Mouse (Mus musculus) liver, embryonic 11.5 days (tissue): ENCODE data around the gene Nfe2. TPM values are rescaled to one million over a fixed set of nuclear protein-coding genes. Genes with fewer than 3 reads are reported as not detected.

Experiments
- ATAC-seq: fragments of 200-750 bp; cut with Nextera tagmentation; replicated peaks from 2 replicates; pipeline ENCODE4 v1.8.0; 2017; ENCODE audit warnings: moderate number of reproducible peaks, mild to moderate bottlenecking, moderate TSS enrichment, moderate library complexity; ENCODE audit not compliant: low FRiP score
- DNase-seq: peaks from one replicate; pipeline ENCODE4 v3.0.0-alpha.2; 2017; ENCODE audit warnings: low spot score
- H3K27ac ChIP-seq: fragments of 300-500 bp; sonication (generic); 2 replicates; pipeline ENCODE4 v1.5.1; 2014; ENCODE audit warnings: mild to moderate bottlenecking, low read depth, low read length, control low read depth
- H3K27me3 ChIP-seq: fragments of 300-500 bp; sonication (generic); replicated peaks from 2 replicates; pipeline ENCODE4 v1.6.1; 2014; ENCODE audit warnings: low read length, mixed read lengths; ENCODE audit not compliant: control insufficient read depth, insufficient read depth
- H3K36me3 ChIP-seq: fragments of 300-500 bp; sonication (generic); 2 replicates; pipeline ENCODE4 v1.6.1; 2014; ENCODE audit warnings: mild to moderate bottlenecking, low read length, moderate library complexity, mixed read lengths; ENCODE audit not compliant: control insufficient read depth, insufficient read depth
- H3K4me1 ChIP-seq: fragments of 300-500 bp; sonication (generic); replicated peaks from 2 replicates; pipeline ENCODE4 v1.6.1; 2014; ENCODE audit warnings: low read length, mixed read lengths; ENCODE audit not compliant: control insufficient read depth, insufficient read depth
- H3K4me2 ChIP-seq: fragments of 300-500 bp; sonication (generic); 2 replicates; pipeline ENCODE4 v1.6.1; 2014; ENCODE audit warnings: mild to moderate bottlenecking, control low read depth, moderate library complexity
- H3K4me3 ChIP-seq: fragments of 300-500 bp; sonication (generic); 2 replicates; pipeline ENCODE4 v1.5.1; 2014; ENCODE audit warnings: low read depth, low read length, control low read depth
- H3K9ac ChIP-seq: fragments of 300-500 bp; sonication (generic); 2 replicates; pipeline ENCODE4 v1.6.1; 2014; ENCODE audit warnings: low read depth, low read length, control low read depth
- H3K9me3 ChIP-seq: fragments of 300-500 bp; sonication (generic); 2 replicates; pipeline ENCODE4 v1.6.1; 2016; ENCODE audit warnings: low read length, inconsistent platforms, mixed read lengths; ENCODE audit not compliant: control insufficient read depth
- WGBS: fragments of 180-500 bp; shearing (Covaris S2); extraction: QIAGEN DNeasy Blood & Tissue Kit; methylation state at CpG from one replicate; pipeline ENCODE4 v1.1.7; 2014; 5-methylcytosine and 5-hydroxymethylcytosine counted together
- microRNA counts: library from miRNA; unstranded; fragments of <30 nt; microRNA quantifications from one replicate; lab custom pipeline; 2015
- microRNA-seq: library from miRNA; unstranded; fragments of <30 nt; microRNA quantifications from one replicate; pipeline ENCODE4, GENCODE M21; 2017; ENCODE audit warnings: borderline number of aligned reads
- polyA plus RNA-seq: library from polyadenylated mRNA; unstranded; fragments of >200 nt; fragmentation: Nextera tagmentation; extraction: Ambion mirVana; gene quantifications from 2 replicates; pipeline ENCODE4 v1.2.1, GENCODE M21; 2014

Nfe2 gene
- polyA plus RNA-seq, 1 experiment from 2014 or later, result 94.1 TPM

DNA sequence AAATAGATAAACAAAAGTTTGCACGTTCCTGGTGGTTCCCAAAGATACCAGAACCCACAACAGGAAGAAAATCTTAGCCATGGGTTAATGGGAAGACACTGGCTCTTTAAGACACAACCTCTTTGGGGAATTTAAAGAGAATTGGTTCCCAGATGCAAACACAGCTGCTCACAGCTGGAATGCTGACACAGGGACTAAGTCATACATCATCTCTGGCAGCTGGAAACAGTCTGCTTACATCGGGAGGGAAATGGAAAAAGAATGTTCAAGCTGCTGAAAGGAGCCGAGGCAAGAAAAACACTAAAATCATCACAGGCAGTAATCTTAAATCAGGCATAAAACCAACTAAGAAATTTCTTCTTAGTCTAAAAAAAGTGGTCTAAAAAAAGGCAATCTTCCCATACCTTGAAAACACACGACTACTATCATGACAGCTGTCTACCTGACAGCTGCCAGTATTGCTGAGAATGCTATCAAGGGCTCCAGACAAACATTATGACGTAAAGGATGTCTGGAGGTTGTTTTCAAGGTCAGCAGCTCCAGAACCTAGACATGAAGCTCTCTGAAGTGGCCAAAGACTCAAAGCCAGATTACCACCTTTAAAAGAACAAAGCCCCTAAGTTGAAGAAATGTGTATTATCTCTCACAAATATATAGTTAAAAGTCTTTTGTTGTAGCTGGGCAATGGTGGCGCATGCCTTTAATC lies 56.0 kb downstream of the Nfe2 start:
- Histone ChIP-seq H3K36me3 (peaks cover 41% of the 10 kb centered on the region), H3K4me1 (no peaks in the 10 kb centered on the region), H3K27me3 (no peaks in the 10 kb centered on the region), H3K4me3 (no peak overlapping the region), H3K9me3 (no peaks in the 10 kb centered on the region), H3K4me2 (no peak overlapping the region), H3K27ac (no peak overlapping the region), H3K9ac (no peak overlapping the region)
- DNase-seq, result no peak
- no peak for ATAC-seq
- 66% methylated on average over 6 of the region's 6 CpGs for WGBS

MicroRNAs encoded within 50 kb of the gene (microRNA counts, 519-probe panel; counts per million panel counts)
- 5,593 counts per million, percentile 56 among the panel's probes with 10 or more counts for microRNA mmu-miR-148b (lab: Ali Mortazavi, UCI)

Small RNA genes lying within 50 kb of the gene (microRNA-seq; reads per million reads assigned to microRNA genes)
- gene Mir148b, result 839 reads per million, percentile 70 among the genes with 10 or more reads in this experiment

Other genes starting within 250 kb of the Nfe2 start
- 5.9 and 6.2 TPM in 2 replicates for gene Hoxc4, start 239.5 kb downstream of the Nfe2 start, polyA plus RNA-seq
- gene Smug1, start 91.3 kb downstream of the Nfe2 start, polyA plus RNA-seq, result 12.8 and 13.3 TPM in 2 replicates
- 116 and 126 TPM in 2 replicates for gene Cbx5, start 18.6 kb downstream of the Nfe2 start, polyA plus RNA-seq
- 917 and 938 TPM in 2 replicates for gene Hnrnpa1, start 18.0 kb downstream of the Nfe2 start, polyA plus RNA-seq
- gene Copz1, start 14.3 kb upstream of the Nfe2 start, polyA plus RNA-seq, result 298 and 328 TPM in 2 replicates
- 0.49 and 0.78 TPM in 2 replicates for gene Gpr84, start 52.2 kb upstream of the Nfe2 start, polyA plus RNA-seq
- gene Zfp385a, start 81.7 kb upstream of the Nfe2 start, polyA plus RNA-seq, result 23.2 and 24.8 TPM in 2 replicates
- gene Itga5, start 108.4 kb upstream of the Nfe2 start, polyA plus RNA-seq, result 35.4 and 35.7 TPM in 2 replicates
- 0.31 TPM in 1 of 2 replicates, not detected in the other for gene Gtsf1, start 172.1 kb upstream of the Nfe2 start, polyA plus RNA-seq
- gene Gtsf2, start 190.1 kb upstream of the Nfe2 start, polyA plus RNA-seq, result not detected in 2 replicates
- 11.2 and 12.7 TPM in 2 replicates for gene Nckap1l, start 195.4 kb upstream of the Nfe2 start, polyA plus RNA-seq
- gene Pde1b, start 244.6 kb upstream of the Nfe2 start, polyA plus RNA-seq, result 0.87 and 1.1 TPM in 2 replicates